Mouse (Mus musculus): ENCODE data around the gene Mfap3l.

GRCm38 (mm10) chr8:60665821-60666220 is 33.2 kb downstream of the Mfap3l start:
- TF ChIP-seq POLR2A (IDR thresholded peaks at IDR 0.05; ENCODE audit: control insufficient read depth, extremely low read depth, insufficient read depth, low read length, poor library complexity) (no peak), CTCF (IDR thresholded peaks at IDR 0.05; ENCODE audit: borderline replicate concordance, control insufficient read depth, extremely low read depth, insufficient read depth, low read length, poor library complexity) (no peak)

Data from thymus, adult 2 months (tissue).